Mouse (Mus musculus) spleen, postnatal 10 days (tissue): Measurements from ENCODE around the gene Fgf12.

Experiments
- DNase-seq, 2 experiments: peaks; one replicate each; pipeline ENCODE4 v3.0.0; 2021 to 2022; ENCODE audit warnings: low spot score in 2 of 2

Gene Fgf12

GRCm38 (mm10) chr16:28476651-28477050 lies 276.2 kb downstream of the Fgf12 start:
- DNase-seq = no peak

GRCm38 (mm10) chr16:28475553-28475952 lies 277.3 kb downstream of the Fgf12 start:
- DNase-seq = no peak

- no peak for DNase-seq
Measured at GRCm38 (mm10) chr16:28454821-28455220, 298.0 kb downstream of the Fgf12 start.

GRCm38 (mm10) chr16:28447114-28447455 lies 305.8 kb downstream of the Fgf12 start:
- DNase-seq = no peak

GRCm38 (mm10) chr16:28446334-28447113 lies 306.3 kb downstream of the Fgf12 start:
- DNase-seq = no peak

GRCm38 (mm10) chr16:28445800-28446333 lies 307.0 kb downstream of the Fgf12 start:
- no peak for DNase-seq

- no peak for DNase-seq
Measured at GRCm38 (mm10) chr16:28444993-28445799, 307.7 kb downstream of the Fgf12 start.

- DNase-seq = no peak
Measured at GRCm38 (mm10) chr16:28421617-28422016, 331.3 kb downstream of the Fgf12 start.

GRCm38 (mm10) chr16:28419693-28420299 lies 333.1 kb downstream of the Fgf12 start:
- DNase-seq = no peak

GRCm38 (mm10) chr16:28411210-28411817 lies 341.6 kb downstream of the Fgf12 start:
- DNase-seq = no peak

- no peak for DNase-seq
Measured at GRCm38 (mm10) chr16:28408294-28408693, 344.6 kb downstream of the Fgf12 start.

- DNase-seq = no peak
Measured at GRCm38 (mm10) chr16:28407892-28408291, 345.0 kb downstream of the Fgf12 start.

GRCm38 (mm10) chr16:28404156-28404555 lies 348.7 kb downstream of the Fgf12 start:
- DNase-seq = no peak

GRCm38 (mm10) chr16:28402701-28403100 lies 350.2 kb downstream of the Fgf12 start:
- DNase-seq = no peak

- no peak for DNase-seq
Measured at GRCm38 (mm10) chr16:28391283-28391682, 361.6 kb downstream of the Fgf12 start.

- DNase-seq = no peak
Measured at GRCm38 (mm10) chr16:28389114-28389513, 363.8 kb downstream of the Fgf12 start.

- DNase-seq = no peak
Measured at GRCm38 (mm10) chr16:28374790-28375189, 378.1 kb downstream of the Fgf12 start.

- DNase-seq = no peak
Measured at GRCm38 (mm10) chr16:28373311-28373710, 379.6 kb downstream of the Fgf12 start.

GRCm38 (mm10) chr16:28350624-28351023 lies 402.2 kb downstream of the Fgf12 start:
- DNase-seq = no peak

GRCm38 (mm10) chr16:28345323-28345722 lies 407.5 kb downstream of the Fgf12 start:
- DNase-seq = no peak

- DNase-seq = no peak
Measured at GRCm38 (mm10) chr16:28337930-28338329, 414.9 kb downstream of the Fgf12 start.

- DNase-seq = no peak
Measured at GRCm38 (mm10) chr16:28336700-28337099, 416.2 kb downstream of the Fgf12 start.
